Mouse (Mus musculus) left cerebral cortex, adult 6 months (tissue): Measurements from ENCODE around the gene Phf11d. TPM values are rescaled to one million over a fixed set of nuclear protein-coding genes. Genes with fewer than 3 reads are reported as not detected.

Experiments used
- long read RNA-seq, 2 experiments: library from polyadenylated mRNA; unstranded; transcript quantifications; one replicate each; pipeline ENCODE4 v2.0.0; 2019 to 2020
- polyA plus RNA-seq: library from polyadenylated mRNA; unstranded; fragments of <200 nt; fragmentation: Nextera tagmentation; gene quantifications from 2 replicates; pipeline ENCODE4 v1.2.3, GENCODE M21; 2021

Gene Phf11d
- 0.51 and 0.98 TPM in 2 replicates for polyA plus RNA-seq
- long read RNA-seq, experiment 1, partial matches to known transcripts = 0 of 2 reads
- long read RNA-seq, experiment 1, other reads (novel, unspliced or antisense) = 0 of 2 reads
- long read RNA-seq, experiment 2 = 0 reads

GRCm38 (mm10) chr14:59365244-59365644 lies at the start of gene Phf11d:
Gene Phf11d (minus strand): TSS chr14:59365470.

GRCm38 (mm10) chr14:59395281-59395680 lies 30.0 kb upstream of the Phf11d start, which contains the start of gene Phf11c:
Gene Phf11c (minus strand): TSS chr14:59395381.

DNA sequence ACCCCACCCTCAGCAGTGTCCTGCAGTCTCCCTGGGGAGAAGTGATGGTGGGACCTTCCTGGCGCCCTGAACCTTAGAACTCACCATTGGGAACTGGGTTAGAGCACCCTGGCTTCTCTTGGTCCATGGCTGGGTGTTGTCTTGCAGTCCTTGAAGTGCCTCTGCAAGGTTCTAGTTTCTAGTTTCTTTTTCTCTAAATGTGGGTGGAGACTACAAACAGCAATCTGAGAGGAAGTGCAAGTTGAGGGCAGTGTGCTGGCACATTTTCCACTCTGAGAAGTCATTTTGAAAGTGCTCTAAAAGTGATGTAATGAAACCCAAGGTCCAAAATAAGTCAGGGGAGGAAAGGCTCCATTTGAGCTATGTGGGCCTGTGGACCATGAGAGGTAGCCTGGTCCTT lies 24.1 kb downstream of the Phf11d start, which contains the start of gene Phf11b:
TSS of gene Phf11b (minus strand) at position 163 of the 400 bp plus-strand sequence.

Other genes with a start within 250 kb of the Phf11d start
- not detected in 2 replicates for gene 1700129C05Rik, start 222.6 kb downstream of the Phf11d start, polyA plus RNA-seq
- gene Gm5142, start 186.7 kb downstream of the Phf11d start, polyA plus RNA-seq = not detected in 2 replicates
- gene Rcbtb1, start 164.3 kb downstream of the Phf11d start, polyA plus RNA-seq = 12.0 and 14.8 TPM in 2 replicates
- not detected in 2 replicates for gene Gm6904, start 105.3 kb downstream of the Phf11d start, polyA plus RNA-seq
- gene Phf11a, start 67.9 kb downstream of the Phf11d start, polyA plus RNA-seq = 0.10 TPM in 1 of 2 replicates, not detected in the other
- gene Phf11b, start 24.1 kb downstream of the Phf11d start, polyA plus RNA-seq = 0.65 and 0.82 TPM in 2 replicates
- gene Phf11c, start 29.9 kb upstream of the Phf11d start, polyA plus RNA-seq = 0.06 and 0.08 TPM in 2 replicates
- gene Setdb2, start 75.4 kb upstream of the Phf11d start, polyA plus RNA-seq = 2.8 and 3.8 TPM in 2 replicates
- 25.7 and 31.1 TPM in 2 replicates for gene Cab39l, start 75.5 kb upstream of the Phf11d start, polyA plus RNA-seq
- gene Cdadc1, start 232.5 kb upstream of the Phf11d start, polyA plus RNA-seq = 39.6 and 45.1 TPM in 2 replicates